Mouse (Mus musculus): Measurements from ENCODE around the gene Sept1.
"Not testable (repeated sequence)": the region's sequence is repeated elsewhere in the genome, so short reads cannot be mapped to it uniquely, and the experiment has no call there.

The Sept1 gene

GRCm38 (mm10) chr7:127194011-127194632 is 38.8 kb downstream of the Sept1 start:
- DNase-seq (ENCODE audit: low spot score) = no peak

- DNase-seq (ENCODE audit: low spot score) = no peak
Measured at GRCm38 (mm10) chr7:127192989-127193388, 39.9 kb downstream of the Sept1 start.

- DNase-seq (ENCODE audit: low spot score) = no peak
Measured at GRCm38 (mm10) chr7:127190672-127191071, 42.3 kb downstream of the Sept1 start.

GRCm38 (mm10) chr7:127188305-127189276 is 44.3 kb downstream of the Sept1 start:
- no peak for DNase-seq (ENCODE audit: low spot score)

- DNase-seq (ENCODE audit: low spot score) = no peak
Measured at GRCm38 (mm10) chr7:127187351-127187750, 45.6 kb downstream of the Sept1 start.

- peak; percentile 40 for DNase-seq (ENCODE audit: low spot score)
Measured at GRCm38 (mm10) chr7:127185601-127186000, 47.3 kb downstream of the Sept1 start.

- DNase-seq (ENCODE audit: low spot score) = no peak
Measured at GRCm38 (mm10) chr7:127184720-127185119, 48.2 kb downstream of the Sept1 start.

GRCm38 (mm10) chr7:127183828-127184227 is 49.1 kb downstream of the Sept1 start:
- peak; percentile 50 for DNase-seq (ENCODE audit: low spot score)

- peak; percentile 56 for DNase-seq (ENCODE audit: low spot score)
Measured at GRCm38 (mm10) chr7:127183345-127183744, 49.6 kb downstream of the Sept1 start.

- DNase-seq (ENCODE audit: low spot score) = not testable (repeated sequence)
Measured at GRCm38 (mm10) chr7:127181724-127182123, 51.2 kb downstream of the Sept1 start.

GRCm38 (mm10) chr7:127180783-127181182 is 52.1 kb downstream of the Sept1 start:
- DNase-seq (ENCODE audit: low spot score) = no peak

GRCm38 (mm10) chr7:127176937-127177336 is 56.0 kb downstream of the Sept1 start:
- no peak for DNase-seq (ENCODE audit: low spot score)

GRCm38 (mm10) chr7:127166501-127166900 is 66.4 kb downstream of the Sept1 start:
- DNase-seq (ENCODE audit: low spot score) = no peak

- DNase-seq (ENCODE audit: low spot score) = no peak
Measured at GRCm38 (mm10) chr7:127165607-127166493, 67.1 kb downstream of the Sept1 start.

Data from c-Kit-positive CD71-positive TER-119-positive erythroid progenitor cells, embryonic 14.5 days (primary cell).